17 mouse cellular contexts compared by ENCODE assay signal in the genomic region with DNA sequence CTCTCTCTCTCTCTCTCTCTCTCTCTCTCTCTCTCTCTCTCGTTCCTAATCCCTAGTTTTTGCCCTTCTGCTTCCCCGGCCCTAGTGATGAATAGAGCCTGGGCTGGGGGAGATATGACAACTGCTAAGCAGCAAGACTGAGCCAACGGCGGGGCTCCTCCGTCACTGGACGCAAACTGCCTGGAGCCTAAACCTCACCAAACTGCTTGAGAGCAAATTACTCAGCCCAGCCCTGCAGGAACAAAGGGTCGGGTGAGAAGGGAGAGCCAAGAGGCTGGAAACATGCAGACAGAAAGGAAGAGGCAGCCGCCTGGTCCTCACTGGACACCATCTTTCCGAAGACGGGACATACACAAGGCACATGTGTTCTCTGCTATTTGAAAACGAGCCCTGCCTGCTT.
DNase-seq lines count a peak whose midpoint lies in the region; ATAC-seq and TF ChIP-seq lines count a peak whose summit lies in the region.
"Had no signal": no experiment of that assay in that cellular context is flagged by ENCODE, and none has a peak within 500 bp of the region (broad histone marks: within the 10 kb centered on the region; RNA-seq: fewer than 3 reads in every experiment).

No protein-coding gene starts in this region.

- H3K4me1 ChIP-seq in lung, embryonic 14.5 days (ENCODE audit: insufficient read depth), result peaks cover 18% of the 10 kb centered on the region
- H3K4me1 ChIP-seq in limb, embryonic 15.5 days, result peaks cover 22% of the 10 kb centered on the region

- H3K27me3 ChIP-seq in lung, embryonic 14.5 days (ENCODE audit: insufficient read depth, low read length), result no peaks in the 10 kb centered on the region
- no peaks in the 10 kb centered on the region for H3K27me3 ChIP-seq in limb, embryonic 15.5 days
- H3K27me3 ChIP-seq: hindbrain, embryonic 12.5 days; liver, embryonic 13.5 days had no signal

- TF ChIP-seq CTCF in lung, embryonic 14.5 days (IDR thresholded peaks at IDR 0.05; ENCODE audit: low read depth), result no peak

- H3K9ac ChIP-seq in lung, embryonic 14.5 days, result no peak overlapping the region; the same call in 1 of the 2 replicates
- no peak overlapping the region for H3K9ac ChIP-seq in limb, embryonic 15.5 days
- H3K9ac ChIP-seq: hindbrain, embryonic 12.5 days; liver, embryonic 13.5 days had no signal

- peak; percentile 65 for DNase-seq in heart, adult 11 months
- no peak for DNase-seq in heart, postnatal 14 days
- DNase-seq in lung, embryonic 14.5 days, result peak; percentile 59
- DNase-seq in lung, postnatal 36 days, result no peak
- peak; percentile 15 for DNase-seq in embryo, embryonic 10.5 days (ENCODE audit: low spot score)
- DNase-seq in ovary, postnatal 14 days (ENCODE audit: low spot score), result no peak
- no peak for DNase-seq in left cerebral cortex, adult 18-20 months (ENCODE audit: low spot score in 2 of 2)
- DNase-seq: adrenal gland, adult 2 months; B cell, adult 2 months; cerebellum, adult 18-20 months; gastrocnemius, postnatal 36 days; liver, embryonic 13.5 days had no signal

- H3K27ac ChIP-seq in lung, embryonic 14.5 days (ENCODE audit: low read depth), result peak overlapping the region; percentile 34
- peak overlapping the region; percentile 50; the same call in 1 of the 2 replicates for H3K27ac ChIP-seq in limb, embryonic 15.5 days
- H3K27ac ChIP-seq: hindbrain, embryonic 12.5 days; kidney, postnatal 0 days; liver, embryonic 13.5 days had no signal

- 30% methylated on average over 11 of the region's 11 CpGs for WGBS in lung, embryonic 14.5 days
- WGBS in limb, embryonic 15.5 days, result 52% methylated on average over 11 of the region's 11 CpGs

- no peak overlapping the region for H3K4me3 ChIP-seq in lung, embryonic 14.5 days (ENCODE audit: low read depth, low read length)
- no peak overlapping the region for H3K4me3 ChIP-seq in limb, embryonic 15.5 days
- H3K4me3 ChIP-seq: hindbrain, embryonic 12.5 days; liver, embryonic 13.5 days had no signal

- H3K4me2 ChIP-seq in lung, embryonic 14.5 days, result no peak overlapping the region
- H3K4me2 ChIP-seq in limb, embryonic 15.5 days, result no peak overlapping the region
- H3K4me2 ChIP-seq: hindbrain, embryonic 12.5 days; liver, embryonic 13.5 days had no signal

- ATAC-seq in lung, embryonic 14.5 days (ENCODE audit: insufficient read depth), result peak; percentile 52; the same call in 1 of the 2 replicates
- no peak for ATAC-seq in limb, embryonic 15.5 days (ENCODE audit: insufficient number of reproducible peaks, low FRiP score, low TSS enrichment, low read depth)
- ATAC-seq: intestine, embryonic 16.5 days; midbrain, embryonic 16.5 days had no signal

- no peaks in the 10 kb centered on the region for H3K9me3 ChIP-seq in lung, embryonic 14.5 days (ENCODE audit: low read depth, low read length)
- no peaks in the 10 kb centered on the region for H3K9me3 ChIP-seq in limb, embryonic 15.5 days
- H3K9me3 ChIP-seq: hindbrain, embryonic 12.5 days; liver, embryonic 13.5 days had no signal

- H3K36me3 ChIP-seq in lung, embryonic 14.5 days (ENCODE audit: insufficient read depth), result peaks cover 40% of the 10 kb centered on the region
- peaks cover 37% of the 10 kb centered on the region for H3K36me3 ChIP-seq in limb, embryonic 15.5 days
- H3K36me3 ChIP-seq: hindbrain, embryonic 12.5 days; liver, embryonic 13.5 days had no signal

- intact Hi-C loops in heart, postnatal 14 days (cut with DNase I), result no loop called here

Comparison
In these comparisons a context has a peak if more than half of its experiments do, and no peak if none do; other contexts are left out.
1. DNase-seq: peak in heart, adult 11 months (single experiment), lung, embryonic 14.5 days (single experiment) and embryo, embryonic 10.5 days (single experiment); none in heart, postnatal 14 days (0 of 2), lung, postnatal 36 days (single experiment), ovary, postnatal 14 days (single experiment) and left cerebral cortex, adult 18-20 months (0 of 2).